Mouse (Mus musculus): ENCODE results near the gene Atp2a3.

DNA sequence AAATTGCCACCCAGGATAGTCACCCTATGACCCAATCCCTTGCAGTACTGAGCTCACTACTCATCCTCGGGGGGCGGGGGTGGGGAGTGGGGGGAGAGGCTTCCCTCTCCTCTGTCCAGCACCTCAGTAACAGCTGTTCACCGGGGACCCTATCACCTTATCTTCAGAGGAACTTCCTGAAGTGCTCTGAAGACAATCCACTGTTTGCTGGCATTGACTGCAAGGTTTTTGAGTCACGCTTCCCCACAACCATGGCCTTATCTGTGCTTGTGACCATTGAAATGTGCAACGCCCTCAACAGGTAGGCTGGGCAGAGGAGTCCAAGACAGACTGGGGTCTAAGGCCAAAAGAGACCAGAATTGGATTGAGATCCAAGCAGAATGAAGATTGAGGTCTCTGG lies 26.8 kb downstream of the Atp2a3 start:
- TF ChIP-seq GATA1 (IDR thresholded peaks at IDR 0.05; ENCODE audit: borderline replicate concordance, low read length) (no peak), FLI1 (IDR thresholded peaks at IDR 0.05; ENCODE audit: low read length) (no peak)
